Mouse (Mus musculus) left cerebral cortex, postnatal 25 days (tissue): ENCODE measurements at regions not wholly inside any gene's neighbourhood (a gene's known extent, or its start where the extent isn't known, plus 50 kb on each side); places are given as distances from the start of the nearest gene placed in this dataset.

Experiments
- DNase-seq, 2 experiments: peaks; one replicate each; pipeline ENCODE4 v3.0.0; 2022; ENCODE audit warnings: low spot score in 2 of 2, mixed read lengths in 1 of 2
- intact Hi-C: fragments of 180-260 bp; cut with DNase I; formaldehyde crosslinking; loops from one replicate; pipeline ENCODE4 v1.15.1; 2025

- intact Hi-C loops, result no loop called here
- DNase-seq, result no peak
These were observed 179.5 kb downstream of the Ets1 start for GRCm38 (mm10) chr9:32815473-32815872.

DNA sequence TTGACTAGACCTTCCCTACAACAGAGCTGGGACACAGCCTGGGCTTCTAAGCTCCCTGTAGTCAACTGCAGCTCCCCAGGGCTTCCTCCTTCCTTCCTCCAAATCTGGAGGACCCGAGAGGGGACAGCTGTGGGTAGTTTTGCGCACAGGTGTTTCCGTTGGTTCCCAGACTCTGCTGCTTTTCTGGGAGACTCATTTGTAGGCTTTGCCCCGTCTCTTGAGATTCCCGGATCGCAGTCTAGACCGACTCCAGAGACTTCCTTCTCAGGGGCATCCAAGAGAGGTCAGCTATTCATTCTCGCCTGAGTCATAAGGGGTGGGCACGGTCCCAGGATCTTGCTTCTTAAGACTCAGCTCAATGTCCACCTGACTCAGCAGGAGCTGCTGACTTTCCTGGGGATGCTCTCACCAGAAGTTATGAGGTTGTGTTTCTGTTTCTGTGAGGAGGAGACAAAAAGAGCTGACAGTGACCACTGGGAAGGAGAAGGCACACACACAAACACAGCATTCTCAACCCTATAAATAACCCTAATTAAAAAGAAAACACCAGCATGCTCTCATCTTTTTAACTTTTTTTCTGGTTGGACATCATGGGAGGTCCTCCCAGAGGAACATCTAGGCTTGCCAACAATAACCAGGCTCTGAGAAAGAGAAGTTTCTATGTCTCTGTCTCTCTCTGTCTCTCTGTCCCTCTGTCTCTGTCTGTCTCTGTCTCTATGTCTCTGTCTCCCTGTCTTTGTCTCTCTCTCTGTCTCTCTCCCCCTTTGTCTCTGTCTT is 180.8 kb downstream of the Ets1 start:
- no peak for DNase-seq
- intact Hi-C loops, result no loop called here

DNA sequence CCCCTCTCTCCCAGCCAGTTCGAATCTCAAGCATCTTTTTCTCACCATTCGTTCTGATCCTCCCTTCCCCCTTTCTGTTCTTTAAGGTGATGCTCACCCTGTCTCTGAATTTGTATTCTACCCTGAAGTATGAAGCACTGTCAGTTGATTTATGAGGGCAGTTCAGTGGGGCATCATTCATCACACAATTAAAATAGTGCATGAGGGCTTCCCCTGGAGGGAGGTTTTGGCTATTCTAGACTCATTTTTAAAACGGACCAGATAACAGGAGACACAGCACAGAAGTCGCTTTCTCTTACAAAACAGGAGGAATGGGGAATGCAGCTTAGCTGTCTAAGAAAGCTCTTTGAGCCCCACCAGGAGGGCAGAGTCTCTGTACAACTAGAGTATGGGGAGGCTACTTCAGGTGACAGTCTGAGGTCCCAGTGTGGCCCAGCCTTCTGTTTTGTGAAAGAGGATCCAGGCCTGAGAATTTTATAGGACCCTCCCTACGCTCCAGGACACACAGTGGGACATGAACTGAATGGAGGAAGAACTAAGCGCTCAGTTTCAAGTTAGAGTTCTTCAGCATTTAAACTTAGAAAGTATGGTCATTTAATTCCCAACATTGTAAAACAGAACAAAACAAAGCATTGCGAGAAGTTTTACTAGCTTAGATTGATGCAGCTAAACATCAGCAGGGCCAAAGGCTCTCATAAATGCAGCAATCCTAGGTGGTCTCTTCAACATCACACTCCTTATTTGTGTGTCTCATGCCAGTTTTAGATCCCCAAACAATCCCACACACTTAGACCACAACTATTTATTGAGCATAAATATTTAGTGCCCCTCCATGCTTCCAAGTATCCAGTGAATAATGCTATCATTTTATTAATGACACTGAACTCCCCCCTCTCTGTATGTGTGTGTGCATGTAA is 181.7 kb downstream of the Ets1 start:
- intact Hi-C loops, result no loop called here
- no peak for DNase-seq

GRCm38 (mm10) chr9:32823439-32824133 is 187.6 kb downstream of the Ets1 start:
- no peak for DNase-seq
- intact Hi-C loops, result no loop called here

- intact Hi-C loops, result no loop called here
- no peak for DNase-seq
These were observed 188.1 kb downstream of the Ets1 start for GRCm38 (mm10) chr9:32824134-32824531.

- intact Hi-C loops, result no loop called here
These were observed 194.4 kb downstream of the Ets1 start for GRCm38 (mm10) chr9:32830268-32830891.

DNA sequence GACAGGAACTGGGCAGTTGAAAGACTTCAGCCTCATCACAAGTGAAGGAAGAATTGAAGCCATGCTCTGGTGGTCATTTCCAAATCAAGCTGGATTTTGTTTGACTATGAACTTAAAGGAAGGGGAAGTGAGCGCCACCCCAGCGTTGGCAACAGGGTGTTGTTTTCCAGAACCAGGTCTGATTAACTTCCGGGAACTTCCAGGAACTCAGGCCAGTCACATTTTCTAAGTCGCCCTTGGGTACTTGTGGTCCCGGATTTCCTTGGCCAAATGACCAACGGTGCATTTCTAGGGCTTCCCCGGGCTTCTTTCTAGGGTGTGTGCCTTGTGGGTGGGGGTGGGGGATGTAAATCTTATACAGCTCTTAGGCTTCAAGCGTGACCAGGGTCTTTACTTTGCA is 197.4 kb downstream of the Ets1 start:
- DNase-seq, result no peak
- intact Hi-C loops, result no loop called here

More at GRCm38 (mm10) chr9:32830268-32830891, 194.4 kb downstream of the Ets1 start:
- no peak for DNase-seq

DNA sequence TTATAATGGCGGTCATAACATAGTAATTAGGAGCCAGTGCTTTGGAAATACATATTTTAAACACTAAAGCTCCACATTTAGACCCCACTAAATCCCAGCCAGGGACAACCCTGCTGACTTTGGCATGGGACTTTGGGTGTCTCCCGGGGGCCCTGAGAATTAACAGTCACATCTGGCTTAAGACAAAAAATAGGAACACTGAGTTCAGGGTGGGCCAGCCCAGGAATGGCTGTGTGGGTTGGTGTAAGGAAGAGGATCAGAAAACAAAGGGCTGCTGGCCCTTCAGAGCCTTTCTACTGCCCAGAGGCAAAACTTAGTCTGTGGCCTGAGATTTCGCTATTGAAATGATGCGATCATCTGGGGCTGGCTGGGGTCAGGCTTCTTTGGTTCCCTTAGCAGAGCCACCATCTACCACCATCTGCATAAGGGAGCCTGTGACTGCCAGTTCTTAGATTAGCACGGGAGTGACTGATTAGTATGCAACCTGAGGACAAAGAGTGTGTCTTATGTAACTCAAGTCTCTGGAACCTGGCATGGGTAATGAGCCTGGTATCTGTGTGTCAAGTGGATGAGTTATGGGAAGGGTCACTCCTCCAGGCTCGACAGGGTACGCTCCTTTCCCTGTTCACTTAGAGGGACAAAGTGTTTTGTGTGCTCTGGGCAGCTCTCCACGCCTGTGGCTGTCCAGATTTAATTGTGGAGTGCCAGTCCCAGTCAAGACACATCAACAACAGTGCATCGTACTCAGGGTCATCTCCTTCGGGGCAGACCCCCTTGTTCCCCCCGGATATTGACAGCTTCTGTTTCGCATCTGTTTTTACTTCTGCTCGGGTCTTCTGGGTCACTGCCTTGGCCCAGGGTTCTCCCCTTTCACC is 199.0 kb downstream of the Ets1 start:
- no peak for DNase-seq
- intact Hi-C loops, result no loop called here

DNA sequence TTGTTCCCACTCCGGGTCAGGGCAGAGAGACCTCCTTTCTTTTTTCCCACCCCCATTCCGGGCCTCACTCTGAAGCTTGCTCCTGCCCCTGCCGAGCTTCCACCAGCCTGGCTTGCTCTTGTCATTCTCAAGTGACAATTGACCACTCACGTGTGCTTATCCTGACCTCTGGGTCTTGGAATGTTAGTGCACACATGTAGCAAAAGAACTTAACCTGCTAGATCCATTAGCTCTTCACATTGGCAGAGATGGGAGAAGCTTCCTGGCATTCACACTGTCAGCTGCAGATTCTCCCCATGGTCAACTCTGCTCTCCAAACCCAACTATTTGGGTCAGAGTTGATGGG is 199.6 kb downstream of the Ets1 start:
- intact Hi-C loops, result no loop called here
- no peak for DNase-seq

DNA sequence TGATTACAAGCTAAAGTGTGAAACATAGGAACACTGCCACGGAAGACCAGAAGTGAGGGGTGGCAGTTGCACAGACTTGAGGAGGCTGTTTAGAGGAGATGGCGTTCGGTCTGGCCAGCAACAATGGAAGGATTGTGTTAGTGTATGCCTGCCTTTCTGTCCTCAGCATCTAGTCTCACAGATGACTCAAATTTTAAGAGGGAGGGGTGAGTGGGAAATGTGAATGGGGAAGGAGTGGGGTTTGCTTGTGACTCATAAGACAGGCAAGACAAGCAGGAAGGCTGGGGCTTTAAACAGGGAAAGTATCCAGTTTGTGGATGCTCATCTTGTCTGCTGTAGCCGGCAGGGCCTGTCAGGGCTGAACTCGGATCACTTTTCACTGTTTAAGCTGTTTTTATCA is 200.3 kb downstream of the Ets1 start:
- intact Hi-C loops, result no loop called here

GRCm38 (mm10) chr9:32847361-32847760 is 211.3 kb downstream of the Ets1 start:
- DNase-seq, result no peak

More for the DNA sequence above, 200.3 kb downstream of the Ets1 start:
- peak in 1 of 2 experiments; percentile 64 for DNase-seq

GRCm38 (mm10) chr9:32852282-32852681 is 216.3 kb downstream of the Ets1 start:
- no peak for DNase-seq
- intact Hi-C loops, result no loop called here

More at GRCm38 (mm10) chr9:32847361-32847760, 211.3 kb downstream of the Ets1 start:
- intact Hi-C loops, result no loop called here

- no peak for DNase-seq
- intact Hi-C loops, result loop anchor here (10.0 kb wide), 1 partner anchor 268 kb away; no protein-coding TSS in a partner anchor
These were observed 227.3 kb downstream of the Ets1 start for GRCm38 (mm10) chr9:32863286-32863685.

GRCm38 (mm10) chr9:32868936-32869335 is 232.9 kb downstream of the Ets1 start:
- DNase-seq, result no peak
- intact Hi-C loops, result loop anchor here (10.0 kb wide), 1 partner anchor 274 kb away; no protein-coding TSS in a partner anchor

- DNase-seq, result no peak
- intact Hi-C loops, result no loop called here
These were observed 238.4 kb downstream of the Ets1 start for GRCm38 (mm10) chr9:32874306-32874875.

DNA sequence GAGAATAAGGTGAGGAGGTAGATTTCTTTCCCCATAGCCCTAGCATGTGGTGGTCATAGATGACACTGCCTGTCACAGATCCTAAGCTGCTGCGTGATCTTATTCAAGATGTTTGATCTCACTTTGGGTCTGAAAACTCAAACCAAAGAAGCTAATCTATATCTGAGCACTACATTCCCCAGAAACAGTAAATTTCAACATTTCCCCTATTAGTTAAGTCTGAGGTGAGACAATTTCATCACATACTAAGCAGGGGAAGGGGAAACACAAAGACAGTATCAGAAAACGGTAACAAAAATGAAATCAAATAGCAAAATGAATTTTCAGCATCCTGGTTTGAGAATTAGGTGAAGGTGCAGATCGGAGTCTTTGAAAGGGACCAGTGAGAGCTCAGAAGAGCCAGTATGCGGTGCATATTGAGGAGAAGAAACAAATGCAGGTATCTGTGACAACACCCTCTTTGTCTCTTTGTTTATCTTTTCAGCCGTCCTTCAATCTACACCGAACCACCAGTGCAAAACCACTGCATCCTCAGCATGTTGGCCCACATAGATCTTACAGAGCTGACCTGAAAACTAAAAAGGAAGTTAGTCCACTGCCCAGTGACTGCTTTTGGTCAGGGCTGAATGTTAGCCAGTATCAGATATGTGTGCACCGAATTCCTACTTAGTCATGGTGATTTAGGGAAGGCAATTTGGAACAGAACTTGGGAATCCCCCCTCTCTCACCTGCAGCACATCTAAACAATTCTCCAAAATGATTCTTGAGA is 247.0 kb downstream of the Ets1 start:
- intact Hi-C loops, result no loop called here
- DNase-seq, result no peak

DNA sequence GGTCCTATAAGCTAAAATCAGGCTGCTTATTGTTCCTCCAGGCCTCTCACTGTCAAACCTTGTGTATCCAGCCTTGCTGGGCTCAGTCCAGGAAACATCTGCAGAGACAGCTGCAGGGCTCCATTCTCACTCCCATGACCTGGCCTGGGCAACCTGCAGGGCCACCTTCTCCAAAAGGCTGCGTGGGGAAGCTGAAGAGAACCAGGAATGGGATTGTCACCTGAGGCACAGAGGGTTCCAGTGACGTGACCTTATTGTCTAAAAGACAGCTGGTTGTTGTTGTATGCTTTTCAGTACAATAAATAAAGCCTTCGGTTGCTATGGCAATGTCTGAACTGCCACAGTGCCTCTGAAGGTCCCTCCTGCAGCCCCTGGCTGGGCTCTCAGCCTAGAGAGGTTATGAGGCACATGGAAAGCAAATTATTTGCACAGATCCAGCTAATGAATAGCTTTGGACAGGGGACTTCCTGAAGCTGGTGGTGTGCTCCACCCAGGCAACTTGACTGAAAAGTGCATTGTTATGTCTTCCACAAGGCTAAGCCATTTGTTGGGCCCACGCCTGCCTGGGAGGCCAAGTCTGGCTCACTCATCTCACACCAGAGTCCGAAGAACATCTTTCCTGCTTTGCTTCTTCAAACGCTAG is 250.1 kb downstream of the Ets1 start:
- intact Hi-C loops, result no loop called here
- no peak for DNase-seq
